Mouse (Mus musculus) kidney, adult 2 months (tissue): ENCODE results near the gene Prim2.

ENCODE experiments used
- CTCF ChIP-seq: fragments of 200-500 bp; conservative IDR thresholded peaks from 2 replicates; pipeline ENCODE4 v1.5.1; 2011; ENCODE audit warnings: low read depth, mild to moderate bottlenecking, control low read depth, low read length, moderate library complexity, mixed read lengths; ENCODE audit not compliant: insufficient read depth, insufficient read length
- POLR2A ChIP-seq: fragments of 200-500 bp; IDR thresholded peaks from one replicate; pipeline ENCODE4 v1.6.1; 2011; ENCODE audit warnings: low read depth, low read length, control low read depth

DNA sequence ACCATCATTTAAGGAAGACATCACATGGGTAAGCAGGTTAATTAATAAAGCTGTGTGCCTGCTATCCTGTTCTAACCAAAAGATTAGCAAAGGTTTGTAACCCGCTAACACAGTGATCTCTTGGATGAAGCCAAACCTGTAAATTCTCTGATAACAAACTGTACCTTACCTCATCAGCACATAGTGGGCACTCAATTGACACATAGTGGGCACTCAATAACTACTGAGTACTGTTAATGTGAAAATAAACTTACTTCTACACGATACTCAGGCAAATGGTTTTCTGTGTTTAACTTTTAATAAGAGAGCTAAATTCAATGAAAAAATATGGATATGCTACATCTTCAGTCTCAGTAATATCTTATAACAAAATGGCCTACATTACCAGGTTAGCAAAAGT is 139.1 kb downstream of the Prim2 start:
- no peak for TF ChIP-seq POLR2A
- TF ChIP-seq CTCF = no peak
